Mouse (Mus musculus) MEL (cell line): Measurements from ENCODE around the gene Slc9a2. TPM values are rescaled to one million over a fixed set of nuclear protein-coding genes. Genes with fewer than 3 reads are reported as not detected.

Experiments
- DNase-seq: peaks from one replicate; pipeline ENCODE4 v3.0.0; 2011; ENCODE audit warnings: low read depth, low spot score
- H3K27ac ChIP-seq: 2 replicates; pipeline ENCODE4 v1.5.1; 2012; ENCODE audit warnings: low read depth, mild to moderate bottlenecking, control low read depth, low read length, moderate library complexity; ENCODE audit not compliant: control insufficient read depth
- H3K27me3 ChIP-seq, 2 experiments: fragments of 150-350 bp in 1 of 2; sonication (generic) in 1 of 2; 2 replicates each; pipeline ENCODE4 v1.6.1; 2012; ENCODE audit warnings: low read length in 2 of 2, mild to moderate bottlenecking in 2 of 2, improper control_type of control experiment in 1 of 2, moderate library complexity in 1 of 2; ENCODE audit not compliant: insufficient read depth in 2 of 2, control insufficient read depth in 1 of 2
- H3K36me3 ChIP-seq, 2 experiments: 2 replicates each; pipeline ENCODE4 v1.6.1; 2012 to 2014; ENCODE audit warnings: low read length in 2 of 2, improper control_type of control experiment in 1 of 2, inconsistent platforms in 1 of 2, mild to moderate bottlenecking in 1 of 2; ENCODE audit not compliant: insufficient read depth in 2 of 2, control insufficient read depth in 1 of 2
- H3K4me1 ChIP-seq, 2 experiments: fragments of 150-350 bp in 1 of 2; sonication (generic) in 1 of 2; 2 replicates each; pipeline ENCODE4 v1.6.1; 2012; ENCODE audit warnings: low read length in 2 of 2, improper control_type of control experiment in 1 of 2, mild to moderate bottlenecking in 1 of 2; ENCODE audit not compliant: insufficient read depth in 2 of 2, control insufficient read depth in 1 of 2
- H3K4me3 ChIP-seq, 2 experiments: fragments of 150-350 bp in 1 of 2; sonication (generic) in 1 of 2; 2 replicates each; pipeline ENCODE4 v1.5.1; 2012; ENCODE audit warnings: low read depth in 2 of 2, low read length in 2 of 2, mild to moderate bottlenecking in 2 of 2, moderate library complexity in 2 of 2, control low read depth in 1 of 2, improper control_type of control experiment in 1 of 2; ENCODE audit not compliant: control insufficient read depth in 1 of 2, insufficient read depth in 1 of 2
- H3K79me2 ChIP-seq: 2 replicates; pipeline ENCODE4 v1.6.1; 2012; ENCODE audit warnings: mild to moderate bottlenecking, low read length, moderate library complexity; ENCODE audit not compliant: control insufficient read depth, poor library complexity, insufficient read depth
- H3K9ac ChIP-seq: 2 replicates; pipeline ENCODE4 v1.6.1; 2012; ENCODE audit warnings: low read depth, mild to moderate bottlenecking, control low read depth, low read length, moderate library complexity; ENCODE audit not compliant: control insufficient read depth, poor library complexity, severe bottlenecking
- H3K9me3 ChIP-seq: fragments of 150-350 bp; sonication (generic); replicated peaks from 2 replicates; pipeline ENCODE4 v1.6.1; 2012; ENCODE audit warnings: mild to moderate bottlenecking, low read length, improper control_type of control experiment, moderate library complexity; ENCODE audit not compliant: insufficient read depth
- BHLHE40 ChIP-seq: IDR thresholded peaks from 2 replicates; pipeline ENCODE4 v1.6.1; 2012; ENCODE audit warnings: low read depth, mild to moderate bottlenecking, inconsistent platforms, low read length, improper control_type of control experiment, borderline replicate concordance
- CHD1 ChIP-seq: IDR thresholded peaks from 2 replicates; pipeline ENCODE4 v1.6.1; 2012; ENCODE audit warnings: low read depth, mild to moderate bottlenecking, inconsistent platforms, low read length, improper control_type of control experiment
- E2F4 ChIP-seq: IDR thresholded peaks from 2 replicates; pipeline ENCODE4 v1.6.1; 2011; ENCODE audit warnings: low read depth, low read length, improper control_type of control experiment, borderline replicate concordance
- ELF1 ChIP-seq: IDR thresholded peaks from 2 replicates; pipeline ENCODE4 v1.6.1; 2014; ENCODE audit warnings: low read depth, mild to moderate bottlenecking, inconsistent platforms, low read length, improper control_type of control experiment, moderate library complexity
- GABPA ChIP-seq: IDR thresholded peaks from 2 replicates; pipeline ENCODE4 v1.6.1; 2012; ENCODE audit warnings: low read depth, mild to moderate bottlenecking, inconsistent platforms, low read length, improper control_type of control experiment, moderate library complexity
- GATA1 ChIP-seq: IDR thresholded peaks from 2 replicates; pipeline ENCODE4 v1.6.1; 2011; ENCODE audit warnings: low read depth, low read length, improper control_type of control experiment
- HCFC1 ChIP-seq: IDR thresholded peaks from 2 replicates; pipeline ENCODE4 v1.6.1; 2012; ENCODE audit warnings: low read depth, mild to moderate bottlenecking, inconsistent platforms, low read length, improper control_type of control experiment, moderate library complexity
- MAX ChIP-seq: IDR thresholded peaks from 2 replicates; pipeline ENCODE4 v1.6.1; 2011; ENCODE audit warnings: low read length, improper control_type of control experiment
- MEF2A ChIP-seq: IDR thresholded peaks from 2 replicates; pipeline ENCODE4 v1.6.1; 2014; ENCODE audit warnings: low read depth, mild to moderate bottlenecking, inconsistent platforms, low read length, improper control_type of control experiment; ENCODE audit not compliant: poor library complexity, insufficient replicate concordance, severe bottlenecking; ENCODE audit errors: extremely low read depth
- MYC ChIP-seq: IDR thresholded peaks from 2 replicates; pipeline ENCODE4 v1.6.1; 2011; ENCODE audit warnings: low read depth, mild to moderate bottlenecking, low read length, improper control_type of control experiment, moderate library complexity
- NELFE ChIP-seq: IDR thresholded peaks from 2 replicates; pipeline ENCODE4 v1.6.1; 2011; ENCODE audit warnings: low read depth, low read length, improper control_type of control experiment
- NRF1 ChIP-seq: IDR thresholded peaks from 2 replicates; pipeline ENCODE4 v1.6.1; 2014; ENCODE audit warnings: low read depth, mild to moderate bottlenecking, inconsistent platforms, low read length, improper control_type of control experiment, moderate library complexity; ENCODE audit not compliant: poor library complexity, insufficient read depth, severe bottlenecking
- POLR2A ChIP-seq, 2 experiments: IDR thresholded peaks; 2 replicates each; pipeline ENCODE4 v1.6.1; 2011 to 2012; ENCODE audit warnings: low read length in 2 of 2, mild to moderate bottlenecking in 2 of 2, control low read depth in 1 of 2, improper control_type of control experiment in 1 of 2, low read depth in 1 of 2, moderate library complexity in 1 of 2; ENCODE audit not compliant: control insufficient read depth in 1 of 2, insufficient read depth in 1 of 2, poor library complexity in 1 of 2
- POLR2AphosphoS2 ChIP-seq: IDR thresholded peaks from 2 replicates; pipeline ENCODE4 v1.6.1; 2011; ENCODE audit warnings: low read length, improper control_type of control experiment
- POLR2AphosphoS5 ChIP-seq: IDR thresholded peaks from 2 replicates; pipeline ENCODE4 v1.6.1; 2012; ENCODE audit warnings: low read depth, borderline replicate concordance, mild to moderate bottlenecking, inconsistent platforms, low read length, moderate library complexity, mixed read lengths
- RAD21 ChIP-seq: IDR thresholded peaks from 2 replicates; pipeline ENCODE4 v1.6.1; 2011; ENCODE audit warnings: mild to moderate bottlenecking, low read depth, low read length, improper control_type of control experiment
- RCOR1 ChIP-seq: IDR thresholded peaks from 2 replicates; pipeline ENCODE4 v1.6.1; 2012; ENCODE audit warnings: low read depth, mild to moderate bottlenecking, inconsistent platforms, low read length, improper control_type of control experiment
- SIN3A ChIP-seq: IDR thresholded peaks from 2 replicates; pipeline ENCODE4 v1.6.1; 2012; ENCODE audit warnings: low read length, improper control_type of control experiment, inconsistent platforms
- SMC3 ChIP-seq: IDR thresholded peaks from 2 replicates; pipeline ENCODE4 v1.6.1; 2011; ENCODE audit warnings: low read depth, low read length, improper control_type of control experiment
- TAL1 ChIP-seq: IDR thresholded peaks from 2 replicates; pipeline ENCODE4 v1.6.1; 2012; ENCODE audit warnings: mild to moderate bottlenecking, inconsistent platforms, low read length, moderate library complexity, mixed read lengths
- TBP ChIP-seq: IDR thresholded peaks from 2 replicates; pipeline ENCODE4 v1.8.0; 2011; ENCODE audit warnings: low read depth, low read length, improper control_type of control experiment
- TCF12 ChIP-seq: IDR thresholded peaks from 2 replicates; pipeline ENCODE4 v1.6.1; 2014; ENCODE audit warnings: low read depth, mild to moderate bottlenecking, inconsistent platforms, low read length, improper control_type of control experiment, moderate library complexity
- ZNF384 ChIP-seq: IDR thresholded peaks from 2 replicates; pipeline ENCODE4 v1.6.1; 2012; ENCODE audit warnings: low read depth, mild to moderate bottlenecking, inconsistent platforms, low read length, improper control_type of control experiment
- polyA plus RNA-seq, 2 experiments: library from polyadenylated mRNA; stranded (reverse) in 1 of 2; unstranded in 1 of 2; fragments of >175 nt in 1 of 2; fragments of >200 nt in 1 of 2; gene quantifications; 2 replicates each; pipeline versions ENCODE4 v1.2.1 to v1.2.4; 2012; ENCODE audit warnings: low replicate concordance in 2 of 2, low read depth in 1 of 2; ENCODE audit not compliant: insufficient read length in 2 of 2, insufficient read depth in 1 of 2, missing spikeins in 1 of 2
- total RNA-seq: library from RNA; depleted of rRNA; stranded (reverse); fragments of 300-350 nt; gene quantifications from 2 replicates; pipeline ENCODE4 v1.2.3, GENCODE M21; 2012

Slc9a2 gene
- total and polyA plus RNA-seq, 3 experiments, result not detected

- Histone ChIP-seq H3K9me3 (no peaks in the 10 kb centered on the region), H3K4me3 (peak within 1 kb of the TSS; percentile 56 to 76), H3K36me3 (peaks cover 0 to 5% of the 10 kb centered on the region in 2 experiments; a peak in 2 of 4 replicates), H3K27ac (0 out of 2 replicates have a peak within 1 kb of the TSS, but pooled peaks have one; percentile 3), H3K9ac (peak within 1 kb of the TSS; percentile 67), H3K27me3 (no peaks in the 10 kb centered on the region), H3K4me1 (peaks cover 0 to 5% of the 10 kb centered on the region in 2 experiments; a peak in 1 of 4 replicates), H3K79me2 (no peaks in the 10 kb centered on the region)
- DNase-seq, result peak; percentile 92
- TF ChIP-seq BHLHE40, result no peak
- TF ChIP-seq E2F4, result no peak
- peak; percentile 14 to 71; a peak in 2 of 4 replicates for TF ChIP-seq POLR2A (IDR thresholded peaks at IDR 0.05; ENCODE audit: control insufficient read depth in 1 of 2, insufficient read depth in 1 of 2, low read depth in 1 of 2, low read length in 2 of 2, poor library complexity in 1 of 2)
- no peak for TF ChIP-seq TCF12
- peak; percentile 45; the same call in 1 of the 2 replicates for TF ChIP-seq NELFE
- peak; percentile 86 for TF ChIP-seq NRF1
- peak; percentile 62; the same call in 1 of the 2 replicates for TF ChIP-seq HCFC1
- no peak for TF ChIP-seq SMC3
- peak; percentile 14; the same call in 1 of the 2 replicates for TF ChIP-seq SIN3A
- no peak for TF ChIP-seq GABPA
- TF ChIP-seq ELF1, result peak; percentile 89
- TF ChIP-seq ZNF384, result no peak
- no peak for TF ChIP-seq GATA1
Measured at GRCm38 (mm10) chr1:40790324-40791141, 110.2 kb downstream of the Slc9a2 start, which contains the start of gene Mfsd9. TSS of gene Mfsd9 (minus strand) at chr1:40790687.

GRCm38 (mm10) chr1:40795508-40795907 is 115.1 kb downstream of the Slc9a2 start:
- Histone ChIP-seq H3K9me3 (no peaks in the 10 kb centered on the region), H3K4me3 (no peak overlapping the region), H3K79me2 (no peaks in the 10 kb centered on the region), H3K9ac (no peak overlapping the region), H3K36me3 (peaks cover 0 to 5% of the 10 kb centered on the region in 2 experiments; a peak in 2 of 4 replicates), H3K4me1 (peaks cover 0 to 5% of the 10 kb centered on the region in 2 experiments; a peak in 2 of 4 replicates), H3K27me3 (no peaks in the 10 kb centered on the region), H3K27ac (no peak overlapping the region)
- no peak for DNase-seq
- no peak for TF ChIP-seq MEF2A
- no peak for TF ChIP-seq MAX
- no peak for TF ChIP-seq MYC
- no peak for TF ChIP-seq NRF1
- TF ChIP-seq TBP, result no peak
- no peak for TF ChIP-seq E2F4
- TF ChIP-seq POLR2AphosphoS2, result no peak
- TF ChIP-seq POLR2AphosphoS5, result no peak
- no peak for TF ChIP-seq ZNF384
- no peak for TF ChIP-seq TAL1
- no peak for TF ChIP-seq RCOR1
- TF ChIP-seq GATA1, result no peak
- TF ChIP-seq CHD1, result no peak
- no peak for TF ChIP-seq RAD21
- no peak for TF ChIP-seq HCFC1
